Mouse (Mus musculus) kidney, embryonic 15.5 days (tissue): ENCODE results near the gene Bcl11a. TPM values are rescaled to one million over a fixed set of nuclear protein-coding genes. Genes with fewer than 3 reads are reported as not detected.

Experiments
- ATAC-seq: fragments of 200-750 bp; cut with Nextera tagmentation; replicated peaks from 2 replicates; pipeline ENCODE4 v1.8.0; 2017; ENCODE audit warnings: moderate TSS enrichment; ENCODE audit not compliant: low FRiP score
- H3K27ac ChIP-seq: fragments of 300-500 bp; sonication (generic); 2 replicates; pipeline ENCODE4 v1.5.1; 2015; ENCODE audit warnings: mild to moderate bottlenecking, inconsistent platforms
- H3K27me3 ChIP-seq: fragments of 300-500 bp; sonication (generic); 2 replicates; pipeline ENCODE4 v1.6.1; 2015; ENCODE audit warnings: inconsistent platforms
- H3K36me3 ChIP-seq: fragments of 300-500 bp; sonication (generic); 2 replicates; pipeline ENCODE4 v1.6.1; 2015; ENCODE audit warnings: inconsistent platforms
- H3K4me1 ChIP-seq: fragments of 300-500 bp; sonication (generic); 2 replicates; pipeline ENCODE4 v1.6.1; 2015; ENCODE audit warnings: inconsistent platforms
- H3K4me2 ChIP-seq: fragments of 300-500 bp; sonication (generic); 2 replicates; pipeline ENCODE4 v1.6.1; 2015; ENCODE audit warnings: moderate library complexity, mild to moderate bottlenecking, inconsistent platforms
- H3K4me3 ChIP-seq: fragments of 300-500 bp; sonication (generic); replicated peaks from 2 replicates; pipeline ENCODE4 v1.5.1; 2015; ENCODE audit warnings: mild to moderate bottlenecking, inconsistent platforms
- H3K9ac ChIP-seq: fragments of 300-500 bp; sonication (generic); 2 replicates; pipeline ENCODE4 v1.6.1; 2015; ENCODE audit warnings: mild to moderate bottlenecking, inconsistent platforms
- H3K9me3 ChIP-seq: fragments of 300-500 bp; sonication (generic); replicated peaks from 2 replicates; pipeline ENCODE4 v1.6.1; 2016; ENCODE audit warnings: inconsistent platforms
- WGBS: fragments of 180-500 bp; shearing (Covaris S2); methylation state at CpG from one replicate; pipeline ENCODE4 v1.1.7; 2015; ENCODE audit warnings: mixed read lengths; 5-methylcytosine and 5-hydroxymethylcytosine counted together
- polyA plus RNA-seq: library from polyadenylated mRNA; unstranded; fragments of >200 nt; fragmentation: Nextera tagmentation; extraction: Ambion mirVana; gene quantifications from 2 replicates; pipeline ENCODE4 v1.2.1, GENCODE M21; 2015

Bcl11a gene
- polyA plus RNA-seq, 1 experiment from 2014 or later = 3.6 TPM

- Histone ChIP-seq H3K4me3 (no peak overlapping the region), H3K36me3 (no peaks in the 10 kb centered on the region), H3K9ac (no peak overlapping the region), H3K9me3 (no peaks in the 10 kb centered on the region), H3K27me3 (peaks cover 85% of the 10 kb centered on the region), H3K4me1 (peaks cover 16% of the 10 kb centered on the region), H3K27ac (no peak overlapping the region), H3K4me2 (no peak overlapping the region)
- 38% methylated on average over 9 of the region's 9 CpGs for WGBS
- no peak for ATAC-seq
These were observed 17.4 kb downstream of the Bcl11a start for GRCm38 (mm10) chr11:24095236-24095635.

GRCm38 (mm10) chr11:24095656-24096353, 17.9 kb downstream of the Bcl11a start:
- Histone ChIP-seq H3K9me3 (no peaks in the 10 kb centered on the region), H3K4me2 (no peak overlapping the region), H3K27me3 (peaks cover 84% of the 10 kb centered on the region), H3K4me3 (no peak overlapping the region), H3K9ac (no peak overlapping the region), H3K4me1 (peaks cover 21% of the 10 kb centered on the region), H3K36me3 (no peaks in the 10 kb centered on the region), H3K27ac (no peak overlapping the region)
- no peak for ATAC-seq
- WGBS = 56% methylated on average over 7 of the region's 7 CpGs

- Histone ChIP-seq H3K4me1 (peaks cover 21% of the 10 kb centered on the region), H3K36me3 (no peaks in the 10 kb centered on the region), H3K27ac (no peak overlapping the region), H3K4me3 (no peak overlapping the region), H3K27me3 (peaks cover 84% of the 10 kb centered on the region), H3K4me2 (no peak overlapping the region), H3K9ac (no peak overlapping the region), H3K9me3 (no peaks in the 10 kb centered on the region)
- WGBS = 35% methylated on average over 6 of the region's 6 CpGs
- ATAC-seq = no peak
These were observed 18.6 kb downstream of the Bcl11a start for GRCm38 (mm10) chr11:24096483-24096882.

DNA sequence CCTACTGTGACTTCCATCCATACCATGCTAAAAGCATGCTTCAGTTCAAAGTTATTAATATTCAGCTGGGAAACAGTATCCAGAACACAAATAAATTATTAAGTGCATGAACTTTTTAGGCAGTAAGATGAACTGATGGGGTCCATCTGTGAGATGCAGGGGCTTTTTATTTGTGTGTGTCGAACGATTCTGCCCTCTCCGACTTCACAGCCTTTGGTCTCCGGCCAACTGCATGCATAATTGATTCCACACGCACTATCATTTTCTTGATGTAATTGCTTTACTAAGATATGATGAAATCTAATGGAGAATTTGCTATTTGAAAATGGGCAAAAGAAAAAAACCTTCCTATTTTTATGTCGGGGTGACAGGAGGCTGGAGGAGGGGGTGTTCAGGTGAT, 19.2 kb downstream of the Bcl11a start:
- WGBS = 53% methylated on average over 6 of the region's 6 CpGs
- no peak overlapping the region for H3K27ac ChIP-seq
- H3K4me1 ChIP-seq = peaks cover 17% of the 10 kb centered on the region
- H3K9ac ChIP-seq = no peak overlapping the region
- peaks cover 83% of the 10 kb centered on the region for H3K27me3 ChIP-seq
- H3K36me3 ChIP-seq = no peaks in the 10 kb centered on the region
- no peaks in the 10 kb centered on the region for H3K9me3 ChIP-seq
- no peak overlapping the region for H3K4me2 ChIP-seq
- no peak overlapping the region for H3K4me3 ChIP-seq
- ATAC-seq = no peak

DNA sequence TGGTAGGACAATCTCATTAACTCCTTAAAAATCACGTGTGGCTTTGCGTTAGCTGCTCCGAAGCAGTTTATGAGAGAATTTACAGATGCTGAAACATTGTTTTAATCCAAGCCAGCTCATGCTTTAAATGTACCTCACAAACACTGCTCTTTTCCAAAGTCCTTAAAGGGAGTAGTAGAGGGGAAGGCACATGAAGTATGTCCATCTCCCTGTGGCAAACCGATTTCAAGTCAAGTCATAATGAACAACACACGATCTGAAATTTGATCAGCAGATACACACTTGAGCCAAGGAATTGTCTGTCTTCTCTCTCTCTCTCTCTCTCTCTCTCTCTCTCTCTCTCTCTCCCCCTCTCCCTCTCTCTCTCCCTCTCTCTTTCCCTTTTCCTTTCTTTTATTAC, 20.2 kb downstream of the Bcl11a start:
- Histone ChIP-seq H3K4me3 (no peak overlapping the region), H3K27me3 (peaks cover 79% of the 10 kb centered on the region), H3K9ac (no peak overlapping the region), H3K4me2 (no peak overlapping the region), H3K4me1 (peaks cover 17% of the 10 kb centered on the region), H3K36me3 (no peaks in the 10 kb centered on the region), H3K27ac (no peak overlapping the region), H3K9me3 (no peaks in the 10 kb centered on the region)
- no peak for ATAC-seq
- 67% methylated on average over 5 of the region's 5 CpGs for WGBS

DNA sequence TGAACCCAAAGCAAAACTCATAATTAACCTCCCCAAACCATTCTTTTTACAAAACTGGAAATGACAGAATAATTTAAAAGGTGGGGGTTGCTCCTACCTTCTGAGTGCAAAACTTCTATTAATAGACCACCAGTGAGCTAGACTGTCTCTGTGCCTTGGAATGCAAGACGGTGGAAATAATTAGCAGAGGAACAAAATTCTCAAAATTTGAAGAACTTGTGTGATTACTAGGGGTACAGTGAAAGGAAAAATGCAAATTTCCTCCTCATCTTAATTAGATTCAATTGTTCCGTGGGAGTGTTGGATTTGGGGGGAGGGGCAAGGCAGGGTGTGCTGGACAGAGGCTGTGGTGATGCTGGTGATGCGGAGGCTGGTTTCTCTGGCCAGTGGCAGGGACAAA, 20.8 kb downstream of the Bcl11a start:
- H3K4me3 ChIP-seq = no peak overlapping the region
- WGBS = 48% methylated on average over 3 of the region's 3 CpGs
- H3K9me3 ChIP-seq = no peaks in the 10 kb centered on the region
- H3K27me3 ChIP-seq = peaks cover 80% of the 10 kb centered on the region
- H3K36me3 ChIP-seq = no peaks in the 10 kb centered on the region
- no peak overlapping the region for H3K9ac ChIP-seq
- no peak for ATAC-seq
- peaks cover 17% of the 10 kb centered on the region for H3K4me1 ChIP-seq
- H3K4me2 ChIP-seq = no peak overlapping the region
- no peak overlapping the region for H3K27ac ChIP-seq

DNA sequence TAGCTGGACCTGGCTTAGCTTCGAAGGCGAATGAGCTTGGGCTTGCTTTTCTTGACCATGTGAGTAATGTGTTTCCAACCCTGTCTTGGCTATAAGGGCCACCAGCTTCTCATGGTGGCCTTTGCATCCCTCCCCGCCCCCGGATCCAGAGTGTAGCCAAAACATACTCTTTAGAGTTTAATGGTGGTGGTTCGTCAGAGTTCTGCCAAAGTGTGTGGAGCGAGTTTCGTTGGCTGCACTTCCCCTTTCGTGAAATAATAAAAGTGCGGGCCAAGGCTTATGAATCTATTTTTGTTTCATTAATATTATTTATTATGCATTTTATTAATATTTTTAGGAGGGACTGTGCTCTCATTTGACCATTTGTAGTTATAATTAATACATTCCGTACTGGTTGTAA, 21.4 kb downstream of the Bcl11a start:
- Histone ChIP-seq H3K27ac (no peak overlapping the region), H3K9ac (no peak overlapping the region), H3K27me3 (peaks cover 75% of the 10 kb centered on the region), H3K4me2 (no peak overlapping the region), H3K9me3 (no peaks in the 10 kb centered on the region), H3K36me3 (no peaks in the 10 kb centered on the region), H3K4me3 (no peak overlapping the region), H3K4me1 (peaks cover 19% of the 10 kb centered on the region)
- ATAC-seq = no peak
- WGBS = 62% methylated on average over 10 of the region's 10 CpGs

GRCm38 (mm10) chr11:24099886-24100293, 22.0 kb downstream of the Bcl11a start:
- WGBS = 19% methylated on average over 7 of the region's 7 CpGs
- H3K4me3 ChIP-seq = no peak overlapping the region
- H3K9ac ChIP-seq = no peak overlapping the region
- H3K27ac ChIP-seq = no peak overlapping the region; the same call in 1 of the 2 replicates
- H3K9me3 ChIP-seq = no peaks in the 10 kb centered on the region
- peaks cover 72% of the 10 kb centered on the region for H3K27me3 ChIP-seq
- H3K4me1 ChIP-seq = peaks cover 21% of the 10 kb centered on the region
- ATAC-seq = peak; percentile 67; the same call in 1 of the 2 replicates
- no peaks in the 10 kb centered on the region for H3K36me3 ChIP-seq
- H3K4me2 ChIP-seq = no peak overlapping the region

GRCm38 (mm10) chr11:24100449-24101070, 22.7 kb downstream of the Bcl11a start:
- no peaks in the 10 kb centered on the region for H3K9me3 ChIP-seq
- H3K4me1 ChIP-seq = peaks cover 21% of the 10 kb centered on the region
- WGBS = 70% methylated on average over 4 of the region's 4 CpGs
- ATAC-seq = no peak
- no peaks in the 10 kb centered on the region for H3K36me3 ChIP-seq
- no peak overlapping the region for H3K9ac ChIP-seq
- no peak overlapping the region for H3K4me3 ChIP-seq
- no peak overlapping the region for H3K27ac ChIP-seq
- H3K27me3 ChIP-seq = peaks cover 67% of the 10 kb centered on the region
- H3K4me2 ChIP-seq = no peak overlapping the region

DNA sequence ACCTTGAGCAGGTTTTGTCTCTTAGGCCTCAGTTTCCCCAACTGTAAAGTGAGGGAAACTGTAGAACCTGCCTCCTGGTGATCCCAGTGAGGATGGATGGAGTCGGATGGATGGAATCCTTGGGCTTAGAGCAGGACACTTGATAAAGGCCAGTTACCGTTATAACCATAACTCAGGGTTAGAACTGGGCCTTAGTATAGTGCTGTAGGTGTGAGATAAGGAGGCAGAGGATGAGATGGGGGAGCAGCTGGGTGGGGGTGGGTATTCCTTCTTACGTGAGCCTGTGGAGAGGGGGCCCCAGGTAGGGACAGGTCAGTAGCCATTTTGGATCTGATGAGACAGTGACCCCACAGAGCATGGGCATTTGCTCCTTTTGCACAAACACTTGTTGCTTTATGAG, 23.8 kb downstream of the Bcl11a start:
- H3K4me3 ChIP-seq = no peak overlapping the region
- no peak overlapping the region for H3K9ac ChIP-seq
- no peak for ATAC-seq
- H3K9me3 ChIP-seq = no peaks in the 10 kb centered on the region
- H3K36me3 ChIP-seq = no peaks in the 10 kb centered on the region
- WGBS = 86% methylated on average over 3 of the region's 3 CpGs
- no peak overlapping the region for H3K4me2 ChIP-seq
- no peak overlapping the region for H3K27ac ChIP-seq
- peaks cover 21% of the 10 kb centered on the region for H3K4me1 ChIP-seq
- H3K27me3 ChIP-seq = peaks cover 61% of the 10 kb centered on the region

DNA sequence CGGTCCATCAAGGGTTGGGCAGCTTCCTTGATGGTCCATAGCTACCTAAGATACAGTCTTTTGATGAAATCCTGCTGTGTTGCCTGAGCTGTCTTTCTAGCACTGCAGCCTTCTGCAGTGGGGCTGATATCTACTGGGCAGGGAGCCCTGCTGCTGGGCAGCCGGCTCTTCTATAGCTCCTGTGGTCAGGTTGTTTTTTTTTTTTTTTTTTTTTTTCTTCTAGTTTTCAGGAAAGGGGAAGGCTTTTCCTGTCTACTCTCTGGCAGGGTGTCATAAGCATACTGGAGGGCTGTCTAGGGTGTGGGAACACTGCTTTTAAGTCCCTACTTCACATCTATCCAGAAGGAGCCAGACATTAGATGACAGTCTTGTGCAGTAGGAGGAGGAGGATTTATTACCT, 24.5 kb downstream of the Bcl11a start:
- Histone ChIP-seq H3K4me2 (no peak overlapping the region), H3K27me3 (peaks cover 54% of the 10 kb centered on the region), H3K4me3 (no peak overlapping the region), H3K9me3 (no peaks in the 10 kb centered on the region), H3K27ac (no peak overlapping the region), H3K36me3 (no peaks in the 10 kb centered on the region), H3K9ac (no peak overlapping the region), H3K4me1 (peaks cover 21% of the 10 kb centered on the region)
- ATAC-seq = no peak
- WGBS = 67% methylated on average over 2 of the region's 2 CpGs

DNA sequence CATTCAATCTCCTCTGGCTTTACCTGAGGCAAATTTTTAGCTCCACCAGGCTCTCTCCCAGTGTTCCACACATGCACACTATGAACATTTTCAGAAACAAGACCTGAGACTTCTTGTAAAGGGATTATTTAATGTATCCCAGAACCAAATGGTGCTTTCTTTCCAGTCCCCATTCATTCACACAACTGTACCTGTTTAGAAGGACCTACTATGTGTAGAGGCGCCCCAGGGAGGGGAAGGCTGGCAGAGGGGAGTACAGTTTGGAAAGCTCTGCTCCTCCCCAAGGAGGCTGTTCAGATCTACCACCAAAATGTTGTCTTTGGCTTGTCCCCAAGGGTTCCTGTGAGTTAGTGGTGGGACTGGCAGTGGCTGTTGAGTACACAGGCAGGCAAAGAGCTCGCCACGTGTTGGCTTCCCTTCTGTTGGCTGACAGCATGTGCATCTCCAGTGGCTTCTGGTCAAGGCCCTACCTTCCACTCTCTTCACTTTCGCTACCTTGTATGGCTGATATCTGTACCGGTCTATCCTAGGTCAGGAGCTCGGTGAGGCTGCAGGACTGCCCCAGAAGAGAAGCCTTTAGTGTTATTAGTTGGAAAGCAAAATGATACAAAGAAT, 25.4 kb downstream of the Bcl11a start:
- H3K9me3 ChIP-seq = no peaks in the 10 kb centered on the region
- H3K9ac ChIP-seq = no peak overlapping the region
- H3K4me2 ChIP-seq = no peak overlapping the region
- no peaks in the 10 kb centered on the region for H3K36me3 ChIP-seq
- no peak for ATAC-seq
- H3K4me1 ChIP-seq = peaks cover 21% of the 10 kb centered on the region
- WGBS = 84% methylated on average over 6 of the region's 6 CpGs
- H3K4me3 ChIP-seq = no peak overlapping the region
- no peak overlapping the region for H3K27ac ChIP-seq
- peaks cover 45% of the 10 kb centered on the region for H3K27me3 ChIP-seq
